Mouse (Mus musculus): ENCODE results near the gene Srpk2. TPM values are rescaled to one million over a fixed set of nuclear protein-coding genes. Genes with fewer than 3 reads are reported as not detected.

Gene Srpk2
- total RNA-seq, 2 experiments from 2014 or later = 179 to 201 TPM

DNA sequence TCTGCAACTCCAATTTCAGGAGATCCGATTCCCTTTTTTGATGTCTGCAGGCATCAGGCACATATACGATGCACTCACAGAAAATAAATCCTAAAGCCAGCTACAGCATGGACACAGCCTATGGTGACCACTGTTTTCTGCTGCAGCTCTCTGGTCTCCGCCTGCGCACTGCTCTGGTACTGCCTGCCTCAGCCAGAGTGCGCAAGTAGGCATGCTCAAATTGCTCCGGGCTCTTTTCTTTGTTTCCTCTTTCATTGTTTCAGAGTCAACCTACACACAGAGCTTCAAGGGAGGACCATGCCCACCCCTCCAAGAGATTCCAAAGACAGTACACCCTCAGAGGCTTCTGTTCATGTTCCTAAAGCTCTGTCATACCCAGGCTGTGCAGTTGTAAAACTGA lies 175.8 kb downstream of the Srpk2 start:
- peak in 1 of 2 experiments; percentile 17 for DNase-seq (ENCODE audit: extremely low spot score in 1 of 2, low spot score in 2 of 2)
- intact Hi-C loops (cut with DNase I) = no loop called here
- Histone ChIP-seq H3K27ac (no peak overlapping the region), H3K4me3 (no peak overlapping the region)
- no peak; the same call in 1 of the 2 replicates for TF ChIP-seq CTCF (IDR thresholded peaks at IDR 0.05)

DNA sequence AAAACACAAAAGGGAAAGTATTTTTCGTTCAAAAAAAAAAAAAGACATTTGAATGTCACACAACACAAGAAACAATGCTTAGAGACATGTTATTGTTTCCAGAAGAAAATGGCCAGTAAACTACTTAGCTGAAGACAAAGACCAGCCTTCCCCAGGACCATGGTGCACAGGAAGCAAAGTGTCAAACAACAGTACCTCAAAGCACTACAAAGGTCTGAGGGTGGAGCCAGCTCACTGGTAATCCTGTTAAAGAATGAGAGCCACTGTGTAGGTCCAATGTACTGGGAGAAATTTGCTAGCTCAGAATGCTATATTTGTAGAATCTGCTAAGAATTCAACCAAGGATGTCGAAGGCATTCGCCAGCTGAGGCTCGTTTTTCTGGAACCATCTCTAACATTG lies 177.2 kb downstream of the Srpk2 start:
- intact Hi-C loops (cut with DNase I) = no loop called here
- Histone ChIP-seq H3K4me3 (no peak overlapping the region), H3K27ac (peak overlapping the region; percentile 32; the same call in 1 of the 2 replicates)
- no peak for TF ChIP-seq CTCF (IDR thresholded peaks at IDR 0.05)
- DNase-seq (ENCODE audit: extremely low spot score in 1 of 2, low spot score in 2 of 2) = no peak

DNA sequence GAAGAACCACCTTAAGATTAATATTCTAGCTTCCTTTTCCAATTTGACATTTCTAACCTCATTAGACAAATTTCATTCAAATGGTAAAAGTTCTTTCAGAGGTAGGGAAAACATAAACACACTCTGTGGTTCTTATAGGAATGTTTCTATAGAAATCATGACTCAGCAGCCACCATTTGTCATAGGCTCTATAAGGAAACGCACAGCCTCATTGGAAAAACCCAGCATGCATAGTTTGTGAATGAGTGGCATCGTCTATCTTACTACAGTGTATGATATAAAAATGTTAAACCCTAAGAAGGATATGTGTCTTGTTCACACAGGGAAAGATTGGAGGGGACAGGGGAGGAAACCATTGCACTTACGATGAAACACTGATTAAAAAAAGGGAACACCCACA lies 178.8 kb downstream of the Srpk2 start:
- no peak for DNase-seq (ENCODE audit: extremely low spot score in 1 of 2, low spot score in 2 of 2)
- 0 out of 2 replicates have a peak overlapping the region, but pooled peaks have one; percentile 6 for H3K27ac ChIP-seq
- intact Hi-C loops (cut with DNase I) = no loop called here
- TF ChIP-seq CTCF (IDR thresholded peaks at IDR 0.05) = no peak
- H3K4me3 ChIP-seq = no peak overlapping the region

DNA sequence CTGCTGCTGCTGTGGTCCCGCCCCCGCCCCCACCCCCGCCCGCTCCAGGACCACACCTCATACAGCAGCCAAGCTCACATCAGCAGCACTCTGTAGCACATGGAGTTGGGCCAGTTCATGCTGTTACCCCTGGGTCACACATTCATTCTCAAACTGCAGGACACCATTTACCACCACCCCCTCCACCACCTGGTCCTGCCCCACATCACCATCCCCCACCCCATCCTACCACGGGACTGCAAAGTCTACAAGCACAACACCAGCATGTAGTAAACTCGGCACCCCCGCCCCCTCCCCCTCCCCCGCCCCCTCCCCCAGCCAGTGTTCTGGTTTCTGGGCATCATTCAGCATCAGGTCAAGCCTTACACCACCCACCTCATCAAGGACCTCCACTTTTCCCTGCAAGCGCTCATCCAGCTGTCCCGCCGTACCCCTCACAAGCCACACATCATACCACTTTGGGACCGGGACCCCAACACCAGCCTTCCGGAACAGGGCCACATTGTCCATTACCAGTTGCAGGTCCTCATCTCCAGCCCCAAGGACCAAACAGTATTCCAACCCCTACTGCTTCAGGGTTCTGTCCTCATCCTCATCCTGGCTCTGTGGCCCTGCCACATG lies 182.0 kb downstream of the Srpk2 start:
- no peak for TF ChIP-seq CTCF (IDR thresholded peaks at IDR 0.05)
- H3K4me3 ChIP-seq = no peak overlapping the region
- no peak overlapping the region for H3K27ac ChIP-seq
- no peak for DNase-seq (ENCODE audit: extremely low spot score in 1 of 2, low spot score in 2 of 2)
- intact Hi-C loops (cut with DNase I) = loop anchor here (5.0 kb wide), 1 partner anchor 260 kb away; no protein-coding TSS in a partner anchor

DNA sequence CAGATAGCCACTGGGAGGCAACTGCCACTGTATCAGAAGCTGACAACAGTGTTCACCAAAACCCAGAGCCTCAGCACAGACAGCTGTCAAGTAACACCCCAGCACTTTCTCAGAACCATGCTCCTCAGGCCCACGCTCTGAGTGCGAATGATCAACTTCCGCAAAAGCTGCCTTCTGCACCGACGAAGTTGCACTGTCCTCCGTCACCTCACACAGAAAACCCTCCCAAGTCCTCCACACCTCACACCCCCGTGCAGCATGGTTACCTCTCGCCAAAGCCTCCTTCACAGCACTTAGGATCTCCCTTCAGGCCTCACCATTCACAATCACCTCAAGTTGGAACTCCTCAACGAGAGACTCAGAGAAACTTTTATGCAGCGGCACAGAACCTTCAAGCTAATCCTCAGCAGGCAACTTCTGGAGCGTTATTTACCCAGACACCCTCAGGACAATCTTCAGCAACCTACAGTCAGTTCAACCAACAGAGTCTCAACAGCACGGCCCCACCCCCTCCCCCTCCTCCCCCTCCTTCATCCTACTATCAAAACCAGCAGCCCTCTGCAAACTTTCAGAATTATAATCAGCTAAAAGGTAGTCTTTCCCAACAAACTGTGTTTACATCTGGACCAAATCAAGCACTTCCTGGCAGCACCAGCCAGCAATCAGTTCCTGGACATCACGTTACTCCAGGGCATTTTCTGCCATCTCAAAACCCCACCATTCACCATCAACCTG lies 182.7 kb downstream of the Srpk2 start:
- TF ChIP-seq CTCF (IDR thresholded peaks at IDR 0.05) = no peak
- DNase-seq (ENCODE audit: extremely low spot score in 1 of 2, low spot score in 2 of 2) = peak in 1 of 2 experiments; percentile 57
- intact Hi-C loops (cut with DNase I) = loop anchor here (5.0 kb wide), 1 partner anchor 261 kb away; no protein-coding TSS in a partner anchor

DNA sequence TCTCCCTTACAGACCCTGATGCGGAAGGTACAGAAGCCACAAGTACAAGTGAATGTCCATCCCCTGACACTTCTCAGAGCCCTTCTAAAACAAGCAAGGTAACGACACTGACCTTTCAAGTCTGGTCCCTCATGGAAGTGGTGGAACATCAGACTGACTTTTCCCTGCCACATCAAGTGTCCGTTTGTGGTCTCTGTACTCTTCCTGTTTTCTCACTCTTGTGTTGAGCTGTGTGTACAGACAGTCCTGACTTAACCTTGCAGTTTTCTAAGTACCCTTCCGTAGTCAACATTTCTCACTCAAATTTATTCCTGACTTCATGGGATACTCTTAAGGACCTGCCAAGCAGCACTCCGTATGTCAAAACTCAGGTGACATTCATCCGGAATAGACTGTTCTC lies 183.7 kb downstream of the Srpk2 start:
- Histone ChIP-seq H3K27ac (no peak overlapping the region), H3K4me3 (no peak overlapping the region)
- DNase-seq (ENCODE audit: extremely low spot score in 1 of 2, low spot score in 2 of 2) = no peak
- no peak for TF ChIP-seq CTCF (IDR thresholded peaks at IDR 0.05)
- intact Hi-C loops (cut with DNase I) = loop anchor here (5.0 kb wide), 1 partner anchor 262 kb away; no protein-coding TSS in a partner anchor

More for the DNA sequence above, 182.7 kb downstream of the Srpk2 start:
- no peak overlapping the region for H3K27ac ChIP-seq
- H3K4me3 ChIP-seq = no peak overlapping the region

DNA sequence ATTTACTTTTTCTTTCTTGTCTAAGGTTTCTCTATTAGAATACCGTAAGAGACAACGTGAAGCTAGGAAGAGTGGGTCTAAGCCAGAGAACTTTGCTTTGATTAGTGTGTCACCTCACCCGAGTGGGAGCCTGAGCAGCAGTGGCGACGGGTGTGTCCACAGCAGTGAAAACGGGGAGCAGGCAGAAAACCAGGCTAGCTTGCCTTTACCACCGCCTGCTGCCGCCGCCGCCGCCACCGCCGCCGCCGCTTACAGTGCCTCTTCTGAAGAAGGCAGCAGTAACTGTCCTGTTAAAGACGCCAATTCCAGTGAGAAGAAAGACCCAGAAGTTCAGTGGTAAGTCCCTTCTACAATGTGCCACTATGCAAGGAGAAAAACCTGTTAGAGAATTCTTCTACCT lies 185.2 kb downstream of the Srpk2 start:
- TF ChIP-seq CTCF (IDR thresholded peaks at IDR 0.05) = no peak
- DNase-seq (ENCODE audit: extremely low spot score in 1 of 2, low spot score in 2 of 2) = no peak
- intact Hi-C loops (cut with DNase I) = no loop called here
- Histone ChIP-seq H3K4me3 (no peak overlapping the region), H3K27ac (no peak overlapping the region)

DNA sequence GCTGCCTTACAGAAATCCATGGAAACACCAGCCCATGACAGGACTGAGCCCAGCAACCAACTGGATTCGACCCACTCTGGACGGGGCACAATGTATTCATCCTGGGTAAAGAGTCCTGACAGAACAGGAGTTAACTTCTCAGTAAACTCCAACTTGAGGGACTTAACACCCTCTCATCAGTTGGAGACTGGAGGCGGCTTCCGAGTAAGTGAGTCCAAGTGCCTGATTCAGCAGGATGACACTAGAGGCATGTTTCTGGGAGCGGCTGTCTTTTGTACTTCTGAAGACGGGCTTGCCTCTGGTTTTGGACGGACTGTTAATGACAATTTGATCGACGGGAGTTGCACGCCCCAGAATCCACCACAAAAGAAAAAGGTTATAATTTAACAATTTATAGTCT lies 186.5 kb downstream of the Srpk2 start:
- Histone ChIP-seq H3K4me3 (no peak overlapping the region), H3K27ac (no peak overlapping the region)
- intact Hi-C loops (cut with DNase I) = no loop called here
- TF ChIP-seq CTCF (IDR thresholded peaks at IDR 0.05) = no peak
- DNase-seq (ENCODE audit: extremely low spot score in 1 of 2, low spot score in 2 of 2) = peak in 1 of 2 experiments; percentile 35

DNA sequence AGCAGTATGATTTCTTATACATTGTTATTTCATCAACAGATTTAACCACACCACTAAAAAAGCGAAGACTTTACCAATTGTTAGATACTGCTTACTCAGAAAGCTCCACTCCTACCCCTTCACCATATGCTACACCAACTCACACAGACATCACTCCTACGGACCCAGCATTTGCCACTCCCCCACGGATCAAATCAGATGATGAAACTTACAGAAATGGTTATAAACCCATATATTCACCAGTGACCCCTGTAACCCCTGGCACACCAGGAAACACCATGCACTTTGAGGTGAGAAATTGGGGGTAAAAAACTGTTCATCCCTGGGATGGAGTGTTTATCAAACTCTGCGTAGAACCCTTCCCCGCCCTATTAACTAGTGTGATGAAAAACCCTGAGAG lies 187.5 kb downstream of the Srpk2 start:
- TF ChIP-seq CTCF (IDR thresholded peaks at IDR 0.05) = no peak
- H3K27ac ChIP-seq = no peak overlapping the region
- no peak overlapping the region for H3K4me3 ChIP-seq
- DNase-seq (ENCODE audit: extremely low spot score in 1 of 2, low spot score in 2 of 2) = no peak
- intact Hi-C loops (cut with DNase I) = no loop called here

DNA sequence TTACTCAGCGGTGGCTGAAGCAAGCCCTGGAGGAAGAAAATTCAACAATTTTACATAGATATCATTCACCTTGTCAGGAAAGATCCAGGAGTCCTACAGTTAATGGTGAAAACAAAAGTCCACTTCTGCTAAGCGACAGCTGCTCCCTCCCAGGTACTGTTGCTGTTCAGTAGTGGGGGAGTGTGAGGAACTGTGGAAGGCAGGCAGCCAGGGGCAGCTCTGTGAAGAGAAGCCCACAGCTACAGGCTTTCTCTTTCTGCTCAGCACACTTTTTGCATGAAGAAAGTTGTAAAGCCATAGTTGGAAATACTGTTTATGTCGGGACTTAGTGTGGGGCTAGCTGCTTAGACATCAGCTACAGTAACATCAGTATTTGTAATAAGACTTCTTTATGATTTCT lies 188.0 kb downstream of the Srpk2 start:
- no peak for TF ChIP-seq CTCF (IDR thresholded peaks at IDR 0.05)
- intact Hi-C loops (cut with DNase I) = no loop called here
- Histone ChIP-seq H3K4me3 (no peak overlapping the region), H3K27ac (peak overlapping the region; percentile 16; the same call in 1 of the 2 replicates)
- no peak for DNase-seq (ENCODE audit: extremely low spot score in 1 of 2, low spot score in 2 of 2)

DNA sequence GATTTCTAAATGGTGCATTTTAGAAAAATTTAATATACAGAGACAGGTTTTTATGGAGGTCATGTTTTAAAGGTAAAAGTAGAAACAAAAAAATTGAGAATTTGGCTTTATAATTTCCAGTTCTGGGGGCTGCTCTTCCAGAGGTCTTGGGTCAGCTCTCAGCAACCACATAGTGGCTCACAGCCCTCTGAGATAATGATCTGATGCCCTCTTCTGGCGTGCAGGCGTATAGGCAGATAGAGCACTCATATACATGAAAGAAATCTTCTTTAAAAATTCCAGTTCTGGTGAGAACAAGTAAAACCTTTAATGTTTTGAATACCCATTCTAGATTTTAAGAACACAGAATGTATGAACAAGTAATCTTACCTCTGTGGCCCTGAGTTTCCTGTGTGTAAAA lies 193.6 kb downstream of the Srpk2 start:
- DNase-seq (ENCODE audit: extremely low spot score in 1 of 2, low spot score in 2 of 2) = no peak
- Histone ChIP-seq H3K4me3 (no peak overlapping the region), H3K27ac (no peak overlapping the region)
- TF ChIP-seq CTCF (IDR thresholded peaks at IDR 0.05) = peak; percentile 52
- intact Hi-C loops (cut with DNase I) = no loop called here

DNA sequence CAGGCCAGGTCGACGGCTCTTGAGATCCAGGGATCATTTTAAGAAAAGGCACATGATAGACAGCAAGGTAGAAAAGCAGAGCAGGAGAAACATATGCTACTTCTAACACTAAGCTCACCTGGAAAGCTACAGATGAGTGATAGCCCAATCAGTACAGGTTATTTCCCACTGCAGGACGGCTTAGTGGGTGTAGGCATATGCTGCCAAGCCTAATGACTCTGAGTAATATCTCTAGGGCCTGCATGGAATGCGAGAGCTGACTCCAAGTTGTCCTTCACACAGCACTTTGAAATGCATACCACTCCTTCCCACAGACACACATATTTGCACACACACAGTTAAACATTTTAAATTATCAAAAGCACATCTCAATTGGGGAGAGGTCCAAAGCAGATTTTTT lies 195.2 kb downstream of the Srpk2 start:
- Histone ChIP-seq H3K4me3 (no peak overlapping the region), H3K27ac (no peak overlapping the region)
- no peak for TF ChIP-seq CTCF (IDR thresholded peaks at IDR 0.05)
- no peak for DNase-seq (ENCODE audit: extremely low spot score in 1 of 2, low spot score in 2 of 2)
- intact Hi-C loops (cut with DNase I) = no loop called here

All from left cerebral cortex, adult 2 months (tissue).